Mouse (Mus musculus) layer of hippocampus, adult 18-20 months (tissue): ENCODE measurements around the gene Gm45808. TPM values are rescaled to one million over a fixed set of nuclear protein-coding genes. Genes with fewer than 3 reads are reported as not detected.

ENCODE experiments used
- microRNA-seq, 2 experiments: library from miRNA; unstranded; fragments of <30 nt; microRNA quantifications; one replicate each; pipeline ENCODE4 v1.2.0; 2021
- total RNA-seq, 2 experiments: library from RNA; stranded (reverse); gene quantifications; 2 replicates each; pipeline ENCODE4 v1.2.3; 2021

The Gm45808 gene
- total RNA-seq, 2 experiments from 2014 or later: 0.91 to 1.2 TPM

Small RNAs within 50 kb of the gene (microRNA-seq; reads per million reads assigned to microRNA genes)
- gene Gm22133: 0 reads per million in 2 experiments

Other genes starting within 250 kb of the Gm45808 start
- 1 to 10 TPM; 4.5 to 4.8 TPM for gene Cd37, start 247.7 kb downstream of the Gm45808 start, total RNA-seq
- gene Slc6a16, start 245.7 kb downstream of the Gm45808 start, total RNA-seq: 1 to 10 TPM; 1.3 to 2.6 TPM
- gene Slc6a21, start 209.3 kb downstream of the Gm45808 start, total RNA-seq: not detected
- gene Trpm4, start 153.0 kb downstream of the Gm45808 start, total RNA-seq: 10 to 100 TPM in 1 of 2 experiments, 1 to 10 TPM in 1; 9.7 to 16.2 TPM
- gene Hrc, start 151.5 kb downstream of the Gm45808 start, total RNA-seq: under 1 TPM; 0.17 to 0.18 TPM
- 100 to 1,000 TPM; 132 to 139 TPM for gene Ppfia3, start 119.8 kb downstream of the Gm45808 start, total RNA-seq
- gene Lin7b, start 116.2 kb downstream of the Gm45808 start, total RNA-seq: 100 to 1,000 TPM; 134 to 144 TPM
- 100 to 1,000 TPM; 364 to 405 TPM for gene Snrnp70, start 91.1 kb downstream of the Gm45808 start, total RNA-seq
- gene Kcna7, start 81.2 kb downstream of the Gm45808 start, total RNA-seq: not detected
- gene Ntf5, start 73.1 kb downstream of the Gm45808 start, total RNA-seq: not detected
- under 1 TPM in 1 of 2 experiments, not detected in 1; 0.50 TPM for gene Lhb, start 66.0 kb downstream of the Gm45808 start, total RNA-seq
- gene Gys1, start 52.0 kb downstream of the Gm45808 start, total RNA-seq: 10 to 100 TPM; 13.5 to 15.4 TPM
- gene Ruvbl2, start 48.7 kb downstream of the Gm45808 start, total RNA-seq: 10 to 100 TPM; 34.6 to 37.7 TPM
- 100 to 1,000 TPM; 230 to 234 TPM for gene Ftl1, start 26.9 kb downstream of the Gm45808 start, total RNA-seq
- gene Bax, start 19.9 kb downstream of the Gm45808 start, total RNA-seq: 10 to 100 TPM; 68.5 to 68.9 TPM
- gene Tulp2, start 4.9 kb downstream of the Gm45808 start, total RNA-seq: under 1 TPM in 1 of 2 experiments, not detected in 1; 0.20 TPM
- 1 to 10 TPM; 5.3 to 5.7 TPM for gene Dhdh, start 2.0 kb upstream of the Gm45808 start, total RNA-seq
- gene Nucb1, start 23.6 kb upstream of the Gm45808 start, total RNA-seq: 100 to 1,000 TPM; 109 to 110 TPM
- gene Ppp1r15a, start 39.5 kb upstream of the Gm45808 start, total RNA-seq: 10 to 100 TPM; 22.1 to 23.3 TPM
- gene Plekha4, start 39.5 kb upstream of the Gm45808 start, total RNA-seq: under 1 TPM; 0.64 to 0.71 TPM
- not detected for gene Hsd17b14, start 68.1 kb upstream of the Gm45808 start, total RNA-seq
- gene Bcat2, start 83.3 kb upstream of the Gm45808 start, total RNA-seq: 10 to 100 TPM; 23.3 to 26.0 TPM
- not detected for gene Fgf21, start 128.7 kb upstream of the Gm45808 start, total RNA-seq
- under 1 TPM in 1 of 2 experiments, not detected in 1; 0.18 TPM for gene Fut1, start 130.5 kb upstream of the Gm45808 start, total RNA-seq
- gene Izumo1, start 135.0 kb upstream of the Gm45808 start, total RNA-seq: not detected
- 1 to 10 TPM; 6.0 to 6.3 TPM for gene Rasip1, start 140.7 kb upstream of the Gm45808 start, total RNA-seq
- 1 to 10 TPM; 1.1 to 2.3 TPM for gene Mamstr, start 153.2 kb upstream of the Gm45808 start, total RNA-seq
- gene Fut2, start 179.6 kb upstream of the Gm45808 start, total RNA-seq: under 1 TPM in 1 of 2 experiments, not detected in 1; 0.12 TPM
- gene Ntn5, start 197.2 kb upstream of the Gm45808 start, total RNA-seq: 10 to 100 TPM in 1 of 2 experiments, 1 to 10 TPM in 1; 6.8 to 13.4 TPM
- gene Sec1, start 207.6 kb upstream of the Gm45808 start, total RNA-seq: 1 to 10 TPM; 2.5 to 3.5 TPM
- 100 to 1,000 TPM; 182 TPM for gene Car11, start 213.0 kb upstream of the Gm45808 start, total RNA-seq
- gene Dbp, start 218.3 kb upstream of the Gm45808 start, total RNA-seq: 10 to 100 TPM; 47.6 to 50.2 TPM
- 100 to 1,000 TPM; 359 to 364 TPM for gene Rpl18, start 228.6 kb upstream of the Gm45808 start, total RNA-seq
- gene Sphk2, start 231.2 kb upstream of the Gm45808 start, total RNA-seq: 10 to 100 TPM; 35.8 to 37.2 TPM
- gene Fam83e, start 234.4 kb upstream of the Gm45808 start, total RNA-seq: under 1 TPM; 0.25 to 0.27 TPM
- not detected for gene Spaca4, start 239.0 kb upstream of the Gm45808 start, total RNA-seq